Mouse (Mus musculus): ENCODE measurements around the gene AY074887. TPM values are rescaled to one million over a fixed set of nuclear protein-coding genes. Genes with fewer than 3 reads are reported as not detected.

AY074887 gene
- polyA plus RNA-seq, 1 experiment from 2014 or later = 1.2 TPM

Other genes with a start within 250 kb of the AY074887 start
- 155 and 176 TPM in 2 replicates for gene Wdr61, start 216.5 kb downstream of the AY074887 start, polyA plus RNA-seq (2014; fragmentation: Nextera tagmentation; extraction: Ambion mirVana)
- 1,117 and 1,232 TPM in 2 replicates for gene Crabp1, start 186.2 kb downstream of the AY074887 start, polyA plus RNA-seq (2014; fragmentation: Nextera tagmentation; extraction: Ambion mirVana)
- gene Ireb2, start 87.2 kb downstream of the AY074887 start, polyA plus RNA-seq (2014; fragmentation: Nextera tagmentation; extraction: Ambion mirVana) = 66.0 and 76.6 TPM in 2 replicates
- gene Hykk, start 33.7 kb downstream of the AY074887 start, polyA plus RNA-seq (2014; fragmentation: Nextera tagmentation; extraction: Ambion mirVana) = 4.2 and 5.6 TPM in 2 replicates
- 340 TPM in 2 replicates for gene Psma4, start 208 bp downstream of the AY074887 start, polyA plus RNA-seq (2014; fragmentation: Nextera tagmentation; extraction: Ambion mirVana)
- 4.9 and 5.4 TPM in 2 replicates for gene Chrna5, start 29.9 kb upstream of the AY074887 start, polyA plus RNA-seq (2014; fragmentation: Nextera tagmentation; extraction: Ambion mirVana)
- 25.0 and 26.4 TPM in 2 replicates for gene Chrna3, start 75.6 kb upstream of the AY074887 start, polyA plus RNA-seq (2014; fragmentation: Nextera tagmentation; extraction: Ambion mirVana)
- 3.2 and 3.9 TPM in 2 replicates for gene Chrnb4, start 97.8 kb upstream of the AY074887 start, polyA plus RNA-seq (2014; fragmentation: Nextera tagmentation; extraction: Ambion mirVana)
- 47.7 and 55.1 TPM in 2 replicates for gene Ube2q2, start 197.9 kb upstream of the AY074887 start, polyA plus RNA-seq (2014; fragmentation: Nextera tagmentation; extraction: Ambion mirVana)

All from hindbrain, embryonic 11.5 days (tissue).